Mouse (Mus musculus) cerebellum, postnatal 36 days (tissue): ENCODE results near the gene Sipa1l3.

Experiments used
- DNase-seq, 2 experiments: peaks; one replicate each; pipeline ENCODE4 v3.0.0; 2021 to 2022; ENCODE audit warnings: mixed read lengths in 2 of 2

Sipa1l3 gene

GRCm38 (mm10) chr7:29327087-29327486 lies 191.4 kb downstream of the Sipa1l3 start:
- DNase-seq: no peak

GRCm38 (mm10) chr7:29319337-29320307 lies 198.8 kb downstream of the Sipa1l3 start:
- DNase-seq: no peak

- DNase-seq: peak in 1 of 2 experiments; percentile 35
Measured at GRCm38 (mm10) chr7:29318115-29318911, 200.1 kb downstream of the Sipa1l3 start.

GRCm38 (mm10) chr7:29317558-29317957 lies 200.9 kb downstream of the Sipa1l3 start:
- DNase-seq: no peak

- peak; percentile 66 to 76 for DNase-seq
Measured at GRCm38 (mm10) chr7:29316976-29317375, 201.5 kb downstream of the Sipa1l3 start.

GRCm38 (mm10) chr7:29316137-29316734 lies 202.2 kb downstream of the Sipa1l3 start:
- no peak for DNase-seq

- DNase-seq: no peak
Measured at GRCm38 (mm10) chr7:29314844-29315628, 203.4 kb downstream of the Sipa1l3 start.

- DNase-seq: no peak
Measured at GRCm38 (mm10) chr7:29313572-29314261, 204.7 kb downstream of the Sipa1l3 start.

- no peak for DNase-seq
Measured at GRCm38 (mm10) chr7:29313051-29313450, 205.4 kb downstream of the Sipa1l3 start.

GRCm38 (mm10) chr7:29309749-29310148 lies 208.7 kb downstream of the Sipa1l3 start:
- DNase-seq: no peak

GRCm38 (mm10) chr7:29309221-29309721 lies 209.2 kb downstream of the Sipa1l3 start:
- DNase-seq: peak; percentile 46 to 63

- peak; percentile 96 to 97 for DNase-seq
Measured at GRCm38 (mm10) chr7:29307350-29308104, 210.9 kb downstream of the Sipa1l3 start.

GRCm38 (mm10) chr7:29306619-29307018 lies 211.8 kb downstream of the Sipa1l3 start:
- DNase-seq: peak in 1 of 2 experiments; percentile 63

GRCm38 (mm10) chr7:29306108-29306507 lies 212.3 kb downstream of the Sipa1l3 start:
- no peak for DNase-seq

GRCm38 (mm10) chr7:29305263-29305988 lies 213.0 kb downstream of the Sipa1l3 start:
- peak in 1 of 2 experiments; percentile 34 for DNase-seq

- DNase-seq: peak in 1 of 2 experiments; percentile 29
Measured at GRCm38 (mm10) chr7:29304463-29305262, 213.8 kb downstream of the Sipa1l3 start.

- peak; percentile 82 to 92 for DNase-seq
Measured at GRCm38 (mm10) chr7:29303738-29304462, 214.5 kb downstream of the Sipa1l3 start, which contains the start of gene Dpf1. Gene Dpf1 (plus strand): TSS chr7:29303951.

- no peak for DNase-seq
Measured at GRCm38 (mm10) chr7:29302641-29303040, 215.8 kb downstream of the Sipa1l3 start.
